Mouse (Mus musculus) CH12.LX (cell line): ENCODE data around the gene Prune2. TPM values are rescaled to one million over a fixed set of nuclear protein-coding genes. Genes with fewer than 3 reads are reported as not detected.

ENCODE experiments used
- DNase-seq: peaks from one replicate; pipeline ENCODE4 v3.0.0-alpha.2; 2013; ENCODE audit errors: extremely low read depth
- H3K27ac ChIP-seq: 2 replicates; pipeline ENCODE4 v1.5.1; 2012; ENCODE audit warnings: low read depth, mild to moderate bottlenecking, control low read depth, moderate library complexity; ENCODE audit not compliant: insufficient read depth
- H3K27me3 ChIP-seq: replicated peaks from 2 replicates; pipeline ENCODE3; 2012; ENCODE audit warnings: inconsistent platforms
- H3K36me3 ChIP-seq, 2 experiments: replicated peaks in 1 of 2; 2 replicates each; pipeline versions ENCODE3 to v1.6.1; 2012; ENCODE audit warnings: inconsistent platforms in 1 of 2, low read length in 1 of 2, mild to moderate bottlenecking in 1 of 2, mixed read lengths in 1 of 2, moderate library complexity in 1 of 2; ENCODE audit not compliant: control insufficient read depth in 1 of 2, insufficient read depth in 1 of 2
- H3K4me1 ChIP-seq, 2 experiments: 2 replicates each; pipeline ENCODE4 v1.6.1; 2012; ENCODE audit warnings: inconsistent platforms in 1 of 2, moderate library complexity in 1 of 2; ENCODE audit not compliant: insufficient read depth in 2 of 2, control insufficient read depth in 1 of 2
- H3K4me2 ChIP-seq: 2 replicates; pipeline ENCODE4 v1.6.1; 2012; ENCODE audit warnings: low read depth, mild to moderate bottlenecking, control low read depth; ENCODE audit not compliant: poor library complexity, insufficient read depth, severe bottlenecking
- H3K4me3 ChIP-seq, 3 experiments: fragments of 150-350 bp in 1 of 3; sonication (generic) in 1 of 3; replicated peaks in 1 of 3; 2 replicates each; pipeline versions ENCODE3 to v1.5.1; 2011 to 2012; ENCODE audit warnings: low read depth in 2 of 3, low read length in 2 of 3, mild to moderate bottlenecking in 2 of 3, moderate library complexity in 2 of 3, control low read depth in 1 of 3, improper control_type of control experiment in 1 of 3, inconsistent platforms in 1 of 3, mixed read lengths in 1 of 3; ENCODE audit not compliant: poor library complexity in 1 of 3
- H3K79me2 ChIP-seq: replicated peaks from 2 replicates; pipeline ENCODE4 v1.6.1; 2012; ENCODE audit warnings: mild to moderate bottlenecking, moderate library complexity; ENCODE audit not compliant: control insufficient read depth, poor library complexity, insufficient read depth, severe bottlenecking; ENCODE audit errors: extremely low read depth
- H3K9ac ChIP-seq: 2 replicates; pipeline ENCODE4 v1.6.1; 2012; ENCODE audit warnings: low read depth, mild to moderate bottlenecking, control low read depth, moderate library complexity; ENCODE audit not compliant: insufficient read depth
- H3K9me3 ChIP-seq: replicated peaks from 2 replicates; pipeline ENCODE3; 2012; ENCODE audit warnings: low read length, inconsistent platforms, mixed read lengths
- CHD1 ChIP-seq: IDR thresholded peaks from 2 replicates; pipeline ENCODE4 v1.6.1; 2012; ENCODE audit warnings: low read depth, low read length, improper control_type of control experiment, inconsistent platforms
- CHD2 ChIP-seq: IDR thresholded peaks from 2 replicates; pipeline ENCODE4 v1.6.1; 2011; ENCODE audit warnings: low read length, improper control_type of control experiment
- CTCF ChIP-seq, 2 experiments: IDR thresholded peaks in 1 of 2; conservative IDR thresholded peaks in 1 of 2; 2 replicates each; pipeline ENCODE4 v1.5.1; 2011 to 2012; ENCODE audit warnings: low read depth in 2 of 2, low read length in 2 of 2, improper control_type of control experiment in 1 of 2, inconsistent platforms in 1 of 2, mild to moderate bottlenecking in 1 of 2, moderate library complexity in 1 of 2
- E2F4 ChIP-seq: IDR thresholded peaks from 2 replicates; pipeline ENCODE4 v1.6.1; 2011; ENCODE audit warnings: low read depth, low read length, improper control_type of control experiment; ENCODE audit not compliant: insufficient replicate concordance
- ELF1 ChIP-seq: IDR thresholded peaks from 2 replicates; pipeline ENCODE4 v1.6.1; 2014; ENCODE audit warnings: low read depth, mild to moderate bottlenecking, inconsistent platforms, low read length, improper control_type of control experiment
- EP300 ChIP-seq: IDR thresholded peaks from 2 replicates; pipeline ENCODE4 v1.6.1; 2011; ENCODE audit warnings: low read length, improper control_type of control experiment
- ETS1 ChIP-seq: conservative IDR thresholded peaks from 2 replicates; pipeline ENCODE4 v1.6.1; 2012; ENCODE audit warnings: low read depth, mild to moderate bottlenecking, inconsistent platforms, low read length, improper control_type of control experiment, moderate library complexity
- JUN ChIP-seq: IDR thresholded peaks from 2 replicates; pipeline ENCODE4 v1.6.1; 2011; ENCODE audit warnings: low read depth, mild to moderate bottlenecking, low read length, improper control_type of control experiment, moderate library complexity; ENCODE audit not compliant: insufficient read depth
- JUND ChIP-seq: conservative IDR thresholded peaks from 2 replicates; pipeline ENCODE4 v1.6.1; 2011; ENCODE audit warnings: low read depth, low read length, improper control_type of control experiment
- MAFK ChIP-seq: IDR thresholded peaks from 2 replicates; pipeline ENCODE4 v1.6.1; 2011; ENCODE audit warnings: low read length, improper control_type of control experiment; ENCODE audit not compliant: insufficient replicate concordance
- MEF2A ChIP-seq: IDR thresholded peaks from 2 replicates; pipeline ENCODE4 v1.6.1; 2014; ENCODE audit warnings: low read depth, mild to moderate bottlenecking, inconsistent platforms, low read length, improper control_type of control experiment, borderline replicate concordance
- MYC ChIP-seq: IDR thresholded peaks from 2 replicates; pipeline ENCODE4 v1.6.1; 2011; ENCODE audit warnings: low read depth, mild to moderate bottlenecking, improper control_type of control experiment, low read length
- NELFE ChIP-seq: IDR thresholded peaks from 2 replicates; pipeline ENCODE4 v1.6.1; 2011; ENCODE audit warnings: low read depth, low read length, improper control_type of control experiment
- PAX5 ChIP-seq: IDR thresholded peaks from 2 replicates; pipeline ENCODE4 v1.6.1; 2012; ENCODE audit warnings: low read length, inconsistent platforms, mixed read lengths
- POLR2A ChIP-seq: IDR thresholded peaks from 2 replicates; pipeline ENCODE4 v1.6.1; 2011; ENCODE audit warnings: low read depth, mild to moderate bottlenecking, improper control_type of control experiment, low read length
- RAD21 ChIP-seq: IDR thresholded peaks from 2 replicates; pipeline ENCODE4 v1.6.1; 2011; ENCODE audit warnings: low read depth, mild to moderate bottlenecking, low read length, improper control_type of control experiment, moderate library complexity
- RCOR1 ChIP-seq: conservative IDR thresholded peaks from 2 replicates; pipeline ENCODE4 v1.6.1; 2012; ENCODE audit warnings: low read depth, mild to moderate bottlenecking, inconsistent platforms, low read length, improper control_type of control experiment
- SIN3A ChIP-seq: IDR thresholded peaks from 2 replicates; pipeline ENCODE4 v1.6.1; 2012; ENCODE audit warnings: low read length, improper control_type of control experiment, inconsistent platforms
- TBP ChIP-seq: conservative IDR thresholded peaks from 2 replicates; pipeline ENCODE4 v1.6.1; 2011; ENCODE audit warnings: low read depth, low read length, improper control_type of control experiment
- TCF12 ChIP-seq: IDR thresholded peaks from 2 replicates; pipeline ENCODE4 v1.6.1; 2014; ENCODE audit warnings: low read depth, mild to moderate bottlenecking, inconsistent platforms, low read length, improper control_type of control experiment
- UBTF ChIP-seq: IDR thresholded peaks from 2 replicates; pipeline ENCODE4 v1.6.1; 2012; ENCODE audit warnings: low read depth, mild to moderate bottlenecking, inconsistent platforms, low read length, improper control_type of control experiment, moderate library complexity
- USF1 ChIP-seq: IDR thresholded peaks from 2 replicates; pipeline ENCODE4 v1.6.1; 2014; ENCODE audit warnings: low read depth, mild to moderate bottlenecking, inconsistent platforms, low read length, improper control_type of control experiment
- ZC3H11A ChIP-seq: IDR thresholded peaks from 2 replicates; pipeline ENCODE4 v1.6.1; 2012; ENCODE audit warnings: low read depth, mild to moderate bottlenecking, inconsistent platforms, low read length, improper control_type of control experiment
- dilution Hi-C: fragments of 300-500 bp; cut with MboI; formaldehyde crosslinking; loops from 2 replicates; pipeline ENCODE4 v1.14.3; 2020; ENCODE audit warnings: low sequenced_read_pairs; ENCODE audit not compliant: extremely low pct_unique_long_range_greater_than_20kb, extremely low pct_ligation_motif_present
- in situ Hi-C: fragments of 300-500 bp; cut with MboI; formaldehyde crosslinking; loops from 3 replicates; pipeline ENCODE4 v1.14.3; 2019; ENCODE audit warnings: low sequenced_read_pairs, low pct_ligation_motif_present, low pct_unique_long_range_greater_than_20kb, mixed read lengths
- polyA plus RNA-seq: library from polyadenylated mRNA; unstranded; fragments of >175 nt; gene quantifications from 2 replicates; pipeline ENCODE4 v1.2.1, GENCODE M21; 2012; ENCODE audit warnings: low read depth; ENCODE audit not compliant: insufficient read length
- total RNA-seq, 2 experiments: library from RNA; depleted of rRNA; stranded (reverse); fragments of 300-350 nt in 1 of 2; fragments of >200 nt in 1 of 2; gene quantifications; 2 replicates each; pipeline ENCODE4 v1.2.3; 2012 to 2014

Gene Prune2
- total and polyA plus RNA-seq, 3 experiments = 0.04 to 1.7 (median 0.21) TPM

- Histone ChIP-seq H3K36me3 (no peaks in the 10 kb centered on the region), H3K79me2 (no peaks in the 10 kb centered on the region), H3K4me1 (peaks cover 3 to 13% of the 10 kb centered on the region in 2 experiments; a peak in 3 of 4 replicates), H3K4me3 (no peak overlapping the region), H3K27me3 (no peaks in the 10 kb centered on the region), H3K9me3 (no peaks in the 10 kb centered on the region), H3K4me2 (no peak overlapping the region)
- in situ Hi-C loops = no loop called here
- TF ChIP-seq CHD1 (no peak), E2F4 (no peak), EP300 (no peak), JUND (no peak), JUN (no peak), UBTF (no peak), TCF12 (no peak), MAFK (no peak)
- TF ChIP-seq, all 38 proteins: peak for 0
- DNase-seq = no peak
- Histone ChIP-seq H3K27ac (no peak overlapping the region), H3K9ac (no peak overlapping the region)
- dilution Hi-C loops = no loop called here
Observed at GRCm38 (mm10) chr19:17238471-17238870, 282.6 kb downstream of the Prune2 start.

DNA sequence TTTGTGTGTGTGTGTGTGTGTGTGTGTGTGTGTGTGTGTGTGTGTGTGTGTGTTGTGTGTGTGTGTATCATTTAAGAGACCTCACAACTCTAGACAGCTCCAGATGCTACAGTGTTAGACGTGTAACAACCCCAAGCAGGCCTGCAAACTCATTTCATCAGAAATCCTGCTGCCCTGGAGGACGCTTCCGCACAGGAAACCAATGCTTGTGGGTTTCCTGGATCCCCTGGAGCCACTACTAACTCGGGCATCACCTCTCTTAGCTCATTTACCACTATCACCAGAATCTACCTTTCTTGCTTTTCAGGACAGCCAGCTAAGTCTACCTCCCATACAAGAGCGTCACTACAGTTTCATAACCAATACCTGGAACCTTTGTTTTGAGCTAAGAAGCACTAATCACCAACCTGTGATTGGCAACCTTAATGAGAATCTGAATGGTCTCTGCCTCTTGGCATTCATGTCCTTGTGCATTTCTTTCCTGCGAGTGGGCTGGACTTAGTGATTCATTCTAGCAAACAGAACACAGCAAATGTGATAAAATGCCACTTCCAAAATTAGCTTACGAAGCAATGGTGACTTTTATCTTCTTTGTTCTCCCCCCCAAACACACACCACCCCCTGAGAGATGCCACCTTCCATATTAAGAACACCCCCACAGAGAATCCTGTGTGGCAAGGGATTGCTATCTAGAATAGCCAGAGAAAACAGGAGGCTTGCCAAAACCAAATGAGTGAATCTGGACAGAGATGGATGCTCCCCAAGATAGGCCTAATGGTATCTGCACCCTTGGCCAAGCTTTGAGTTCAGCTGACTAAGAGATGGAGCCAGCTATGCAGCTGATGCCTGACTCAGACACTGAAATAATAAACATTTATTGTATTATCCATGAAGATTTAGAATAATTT, 284.5 kb downstream of the Prune2 start:
- Histone ChIP-seq H3K4me3 (no peak overlapping the region), H3K4me2 (no peak overlapping the region), H3K27me3 (no peaks in the 10 kb centered on the region), H3K4me1 (peaks cover 3 to 15% of the 10 kb centered on the region in 2 experiments; a peak in 3 of 4 replicates), H3K79me2 (no peaks in the 10 kb centered on the region), H3K9ac (no peak overlapping the region), H3K27ac (no peak overlapping the region), H3K9me3 (no peaks in the 10 kb centered on the region), H3K36me3 (no peaks in the 10 kb centered on the region)
- dilution Hi-C loops (no loop called here), in situ Hi-C loops (no loop called here)
- TF ChIP-seq NELFE (no peak), USF1 (no peak), CTCF (conservative IDR thresholded peaks at IDR 0.05 in 1 of 2, IDR thresholded peaks at IDR 0.05 in 1 of 2; ENCODE audit: low read depth in 2 of 2, low read length in 2 of 2) (no peak), RCOR1 (no peak), ZC3H11A (no peak), PAX5 (no peak), CHD1 (no peak), ELF1 (no peak), E2F4 (no peak), ETS1 (no peak), MEF2A (no peak), MYC (no peak), EP300 (no peak), RAD21 (no peak), CHD2 (no peak), SIN3A (no peak), TBP (no peak), JUN (no peak), POLR2A (no peak), TCF12 (no peak)
- no peak for DNase-seq
